Mouse (Mus musculus) right cerebral cortex, postnatal 14 days (tissue): ENCODE measurements around the gene Shb.
"Not testable (repeated sequence)": the region's sequence is repeated elsewhere in the genome, so short reads cannot be mapped to it uniquely, and the experiment has no call there.

Experiments
- DNase-seq: peaks from one replicate; pipeline ENCODE4 v3.0.0; 2022

Gene Shb

GRCm38 (mm10) chr4:45412433-45413192 lies 119.7 kb downstream of the Shb start:
- DNase-seq = no peak

- DNase-seq = no peak
Observed at GRCm38 (mm10) chr4:45411181-45411790, 121.0 kb downstream of the Shb start.

GRCm38 (mm10) chr4:45409270-45409669 lies 123.0 kb downstream of the Shb start:
- peak; percentile 28 for DNase-seq

GRCm38 (mm10) chr4:45408427-45409132 lies 123.7 kb downstream of the Shb start, which contains the start of gene Slc25a51:
Gene Slc25a51, minus strand, starts transcription at chr4:45408766.
- peak; percentile 76 for DNase-seq

GRCm38 (mm10) chr4:45407703-45408334 lies 124.5 kb downstream of the Shb start:
- no peak for DNase-seq

- no peak for DNase-seq
Observed at GRCm38 (mm10) chr4:45407001-45407702, 125.1 kb downstream of the Shb start.

GRCm38 (mm10) chr4:45406397-45406796 lies 125.9 kb downstream of the Shb start:
- no peak for DNase-seq

GRCm38 (mm10) chr4:45405315-45405714 lies 127.0 kb downstream of the Shb start:
- DNase-seq = no peak

GRCm38 (mm10) chr4:45404086-45404485 lies 128.2 kb downstream of the Shb start:
- no peak for DNase-seq

- no peak for DNase-seq
Observed at GRCm38 (mm10) chr4:45403499-45403878, 128.8 kb downstream of the Shb start.

GRCm38 (mm10) chr4:45402878-45403498 lies 129.3 kb downstream of the Shb start:
- DNase-seq = no peak

GRCm38 (mm10) chr4:45402281-45402680 lies 130.0 kb downstream of the Shb start:
- DNase-seq = no peak

GRCm38 (mm10) chr4:45399421-45400210 lies 132.7 kb downstream of the Shb start:
- no peak for DNase-seq

- DNase-seq = not testable (repeated sequence)
Observed at GRCm38 (mm10) chr4:45398315-45398714, 134.0 kb downstream of the Shb start.

- DNase-seq = not testable (repeated sequence)
Observed at GRCm38 (mm10) chr4:45396211-45396610, 136.1 kb downstream of the Shb start.

GRCm38 (mm10) chr4:45393658-45394057 lies 138.6 kb downstream of the Shb start:
- DNase-seq = no peak

- DNase-seq = no peak
Observed at GRCm38 (mm10) chr4:45392994-45393393, 139.3 kb downstream of the Shb start.

- no peak for DNase-seq
Observed at GRCm38 (mm10) chr4:45392572-45392971, 139.7 kb downstream of the Shb start.

GRCm38 (mm10) chr4:45392099-45392498 lies 140.2 kb downstream of the Shb start:
- no peak for DNase-seq

GRCm38 (mm10) chr4:45387296-45387695 lies 145.0 kb downstream of the Shb start:
- not testable (repeated sequence) for DNase-seq

GRCm38 (mm10) chr4:45382133-45382532 lies 150.1 kb downstream of the Shb start:
- DNase-seq = not testable (repeated sequence)
